Mouse (Mus musculus) kidney, adult 11 months (tissue): Measurements from ENCODE around the gene Gm38392.

ENCODE experiments used
- DNase-seq: peaks from one replicate; pipeline ENCODE4 v3.0.0; 2022

Gene Gm38392

GRCm38 (mm10) chr3:88214197-88214938 lies 72.6 kb downstream of the Gm38392 start:
- DNase-seq = no peak

- DNase-seq = no peak
Observed at GRCm38 (mm10) chr3:88213019-88213418, 74.0 kb downstream of the Gm38392 start.

DNA sequence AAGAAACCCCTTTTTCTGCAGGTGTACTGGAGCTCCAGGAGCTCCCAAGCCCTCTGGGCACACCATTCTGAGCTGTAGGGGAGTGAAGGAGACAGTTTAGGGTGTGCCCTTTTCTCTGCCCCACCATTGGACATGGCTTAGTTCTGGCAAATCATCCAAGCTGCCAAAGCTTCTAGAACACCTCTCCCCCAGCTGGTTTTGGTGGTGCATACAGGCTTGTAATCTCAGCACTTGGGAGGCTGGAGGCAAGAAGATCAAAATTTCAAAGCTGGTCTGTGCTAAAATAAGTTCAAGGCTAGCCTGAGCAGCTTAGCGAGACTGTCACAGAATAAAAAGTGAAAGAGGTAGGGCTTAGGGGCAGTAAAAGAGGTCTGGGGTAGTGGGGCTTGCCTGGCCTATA lies 74.7 kb downstream of the Gm38392 start:
- DNase-seq = no peak

DNA sequence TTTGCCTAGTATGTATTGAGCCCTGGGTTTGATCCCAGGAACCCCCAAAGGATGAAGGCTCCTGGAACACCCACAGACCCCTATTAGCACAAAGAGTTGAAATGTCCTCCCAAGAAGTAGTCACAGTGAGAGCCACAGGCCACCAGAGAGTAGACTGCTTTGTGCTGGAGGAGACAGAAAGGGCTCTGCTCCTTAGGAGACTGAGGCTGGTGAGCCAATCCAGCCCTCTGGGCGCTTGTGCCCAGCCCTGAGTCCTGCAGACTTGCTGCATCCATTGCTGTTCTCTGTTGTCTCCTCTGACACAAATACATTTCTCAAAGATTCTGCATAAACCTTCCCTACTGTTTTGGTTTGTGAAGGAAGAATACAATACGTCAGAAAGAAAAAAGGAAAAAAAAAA lies 76.1 kb downstream of the Gm38392 start:
- no peak for DNase-seq

- DNase-seq = no peak
Observed at GRCm38 (mm10) chr3:88210121-88210520, 76.9 kb downstream of the Gm38392 start.

GRCm38 (mm10) chr3:88209306-88209705 lies 77.7 kb downstream of the Gm38392 start:
- no peak for DNase-seq

DNA sequence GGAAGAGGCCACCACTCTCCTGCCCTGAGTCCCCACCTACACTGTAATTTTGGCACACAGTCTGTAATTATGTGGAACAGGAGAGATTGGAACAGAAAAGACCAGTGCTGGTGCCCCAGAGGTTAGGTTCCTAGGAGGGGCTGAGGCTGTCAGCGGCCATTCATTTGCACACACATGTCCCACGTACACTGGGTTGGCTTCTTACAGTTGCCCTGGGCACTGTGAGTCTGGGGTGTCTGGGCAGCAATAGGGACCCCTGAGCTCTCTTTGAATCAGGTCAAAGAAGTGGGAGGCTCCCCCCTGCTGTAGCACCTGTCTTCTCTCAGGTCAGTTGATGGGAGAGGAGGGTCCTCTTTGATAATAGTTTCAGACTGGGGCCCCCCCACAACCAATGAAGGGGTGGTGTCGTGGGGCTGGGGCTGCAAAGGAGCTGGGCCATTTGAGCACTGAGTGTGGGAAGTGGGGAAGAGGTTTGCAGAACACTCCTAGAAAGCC lies 78.7 kb downstream of the Gm38392 start:
- DNase-seq = no peak

DNA sequence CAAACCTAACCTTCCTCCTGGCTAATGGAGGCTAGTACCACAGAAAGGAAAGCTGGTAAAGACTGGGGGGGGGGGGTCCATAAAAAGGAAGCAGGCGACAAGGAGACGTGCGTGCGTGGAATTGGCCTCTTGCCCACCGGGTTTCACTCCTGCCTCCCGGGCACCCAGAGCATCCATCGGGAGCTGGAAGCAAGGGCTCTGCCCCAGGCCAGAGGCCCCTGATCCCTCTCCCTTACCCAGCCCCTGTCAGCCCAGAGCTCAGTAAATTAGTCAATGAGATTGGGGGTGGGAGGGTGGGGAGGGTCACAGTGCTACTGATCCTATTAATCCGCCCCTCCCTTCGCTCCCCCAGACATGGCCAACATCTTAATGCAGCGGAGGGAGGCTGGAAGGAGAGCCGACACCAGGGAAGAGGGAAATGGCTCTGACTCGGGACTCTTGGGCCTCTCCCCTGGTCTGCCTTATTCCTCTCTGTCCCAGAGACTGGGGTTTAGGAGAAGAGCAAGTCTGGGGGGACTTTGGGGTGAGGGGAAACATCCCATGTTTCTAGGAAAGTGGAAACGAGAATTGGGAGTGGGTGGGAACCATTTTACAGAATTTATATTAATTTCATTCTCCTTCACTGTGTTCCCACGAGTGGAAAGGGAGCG lies 79.4 kb downstream of the Gm38392 start:
- DNase-seq = no peak

- no peak for DNase-seq
Observed at GRCm38 (mm10) chr3:88206901-88207371, 80.1 kb downstream of the Gm38392 start.

DNA sequence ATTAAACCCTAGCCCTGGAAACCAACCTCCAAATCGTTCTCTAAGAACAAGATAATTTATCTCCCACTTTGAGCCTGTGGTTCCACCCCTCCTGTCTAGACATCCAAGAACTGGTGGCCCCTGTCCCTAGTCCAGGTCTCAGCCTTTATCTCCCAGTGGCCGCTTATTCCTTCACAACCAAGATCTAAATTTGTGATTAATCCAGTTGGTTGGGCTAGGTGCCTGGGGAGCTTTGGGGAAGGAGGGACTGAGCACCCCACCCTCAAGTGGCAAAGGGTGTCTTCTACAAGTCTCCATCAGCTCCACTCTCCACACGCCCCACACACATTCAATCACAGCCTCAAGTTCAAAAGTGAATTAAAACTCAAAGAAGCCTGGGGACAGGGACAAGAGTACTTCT lies 80.5 kb downstream of the Gm38392 start:
- DNase-seq = no peak

DNA sequence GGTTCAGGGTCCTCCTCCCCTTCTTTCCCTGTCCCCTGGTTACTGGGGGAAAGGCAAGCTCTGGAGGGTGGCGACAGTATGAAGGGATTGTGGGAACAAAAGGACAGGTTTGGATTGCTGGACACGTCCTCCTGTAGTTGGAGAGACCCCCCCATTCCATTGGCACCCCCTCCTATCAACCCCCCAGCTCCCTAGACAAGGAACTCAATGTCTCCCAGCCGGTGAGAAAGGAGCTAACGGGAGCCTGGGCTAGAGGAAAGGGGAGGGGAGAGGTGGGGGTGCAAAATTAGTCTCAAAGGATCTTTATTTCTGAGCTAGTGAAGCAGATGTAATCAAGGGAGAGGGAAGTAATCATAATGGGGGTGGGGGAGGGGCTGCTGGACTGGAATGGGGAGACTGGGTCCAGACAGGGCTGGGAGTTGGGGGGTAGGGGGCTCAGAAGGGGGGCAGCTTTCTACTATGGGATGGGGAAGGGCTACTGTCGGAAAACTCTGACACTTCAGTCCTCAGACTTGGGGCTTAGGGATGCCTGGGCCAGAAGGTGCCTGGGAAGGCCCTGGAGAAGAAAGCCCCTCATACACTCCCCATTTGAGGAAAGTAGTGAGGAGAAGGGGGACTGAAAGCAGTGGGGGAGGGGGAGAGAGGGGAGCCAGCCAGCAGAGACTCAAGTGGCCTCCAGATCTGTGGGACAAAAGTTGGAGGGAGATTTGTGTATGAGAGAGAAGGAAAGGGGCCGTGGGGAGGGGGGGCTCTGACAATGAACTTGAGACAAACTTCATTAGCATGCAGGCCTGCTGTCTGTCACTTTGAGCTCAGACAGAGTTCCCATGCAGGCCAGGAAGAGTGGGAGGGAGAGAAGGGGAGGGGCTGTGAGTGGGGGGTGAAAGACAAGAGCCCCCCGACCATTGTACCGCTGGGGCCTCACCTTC lies 81.2 kb downstream of the Gm38392 start:
- DNase-seq = no peak

- no peak for DNase-seq
Observed at GRCm38 (mm10) chr3:88205176-88205562, 81.8 kb downstream of the Gm38392 start.

GRCm38 (mm10) chr3:88204751-88205150 lies 82.3 kb downstream of the Gm38392 start:
- no peak for DNase-seq

DNA sequence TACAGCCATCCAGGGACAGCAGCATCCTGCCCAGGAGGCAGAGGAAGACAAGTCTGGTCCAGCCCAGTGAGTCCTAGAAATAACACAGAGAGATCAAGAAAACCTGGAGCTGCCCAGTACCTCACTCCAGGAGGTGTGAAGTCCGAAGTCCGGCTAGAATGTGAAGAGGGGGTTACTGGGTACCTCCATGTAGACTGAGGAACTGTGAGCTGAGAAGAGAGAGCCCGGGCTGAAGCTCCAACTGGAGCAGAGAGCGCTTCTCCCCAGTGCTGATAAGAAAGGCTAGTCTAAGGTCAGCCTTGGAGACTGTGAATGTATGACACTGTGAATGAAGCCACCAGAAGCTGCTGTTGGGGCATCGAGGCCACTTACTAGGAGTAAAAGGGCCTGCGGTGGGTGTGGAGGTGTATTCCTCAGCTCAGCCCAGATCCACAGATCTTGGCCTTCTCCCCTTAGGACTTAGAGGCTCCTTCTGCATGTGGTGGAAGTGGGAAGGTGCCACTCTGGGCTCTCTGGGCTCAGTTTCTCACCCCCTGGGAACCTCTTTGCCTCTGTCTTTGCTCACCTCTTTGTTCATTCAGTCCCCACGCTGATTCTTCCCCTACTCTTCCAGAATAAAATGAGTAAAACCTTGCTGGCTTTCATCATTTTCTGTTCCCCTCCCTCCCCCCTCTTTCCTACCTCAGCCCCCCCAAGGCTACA lies 82.9 kb downstream of the Gm38392 start:
- DNase-seq = no peak

- DNase-seq = no peak
Observed at GRCm38 (mm10) chr3:88203456-88203855, 83.6 kb downstream of the Gm38392 start.

GRCm38 (mm10) chr3:88202986-88203385 lies 84.0 kb downstream of the Gm38392 start:
- DNase-seq = no peak

- no peak for DNase-seq
Observed at GRCm38 (mm10) chr3:88201640-88202039, 85.4 kb downstream of the Gm38392 start.

- no peak for DNase-seq
Observed at GRCm38 (mm10) chr3:88200972-88201330, 86.1 kb downstream of the Gm38392 start.

- no peak for DNase-seq
Observed at GRCm38 (mm10) chr3:88200161-88200971, 86.6 kb downstream of the Gm38392 start.

GRCm38 (mm10) chr3:88199541-88200110 lies 87.4 kb downstream of the Gm38392 start:
- DNase-seq = no peak

DNA sequence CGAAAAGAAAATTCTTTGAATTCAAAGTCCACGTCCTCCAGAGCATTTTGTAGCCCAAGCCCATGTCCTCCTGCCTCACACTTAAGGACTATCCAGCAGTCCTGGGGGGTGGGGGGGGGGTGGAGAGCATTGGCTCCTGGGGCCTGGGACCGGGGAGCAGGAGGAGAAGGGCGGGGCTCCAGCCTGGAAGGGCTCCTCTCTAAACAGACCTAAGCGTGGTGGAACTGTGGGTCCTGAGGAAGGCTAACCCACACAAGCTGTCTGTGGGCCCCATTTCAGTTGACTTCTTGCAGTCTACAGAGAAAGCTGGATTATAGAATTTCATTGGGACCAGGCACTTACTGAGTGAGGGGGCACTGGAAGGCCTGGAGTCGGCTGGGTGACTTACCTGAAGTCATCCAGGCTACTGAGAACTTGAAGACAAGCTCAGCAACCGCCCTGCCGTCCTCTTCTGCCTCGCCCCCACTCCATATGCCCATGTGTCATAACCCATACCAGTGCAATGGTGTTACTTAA lies 88.4 kb downstream of the Gm38392 start:
- no peak for DNase-seq
